Mouse (Mus musculus) G1E (cell line): ENCODE results near the gene Tspoap1.

ENCODE experiments used
- CTCF ChIP-seq: IDR thresholded peaks from 2 replicates; pipeline ENCODE4 v1.5.1; 2012; ENCODE audit warnings: low read depth, low read length, inconsistent platforms, mixed read lengths
- GATA1 ChIP-seq: IDR thresholded peaks from 2 replicates; pipeline ENCODE4 v1.6.1; 2012; ENCODE audit warnings: borderline replicate concordance, low read length, inconsistent platforms, mixed read lengths
- POLR2AphosphoS5 ChIP-seq: IDR thresholded peaks from 2 replicates; pipeline ENCODE4 v1.6.1; 2012; ENCODE audit warnings: low read depth, low read length, inconsistent platforms; ENCODE audit not compliant: insufficient replicate concordance
- TAL1 ChIP-seq: conservative IDR thresholded peaks from 2 replicates; pipeline ENCODE4 v1.6.1; 2012; ENCODE audit warnings: low read depth, low read length, inconsistent platforms, mixed read lengths

DNA sequence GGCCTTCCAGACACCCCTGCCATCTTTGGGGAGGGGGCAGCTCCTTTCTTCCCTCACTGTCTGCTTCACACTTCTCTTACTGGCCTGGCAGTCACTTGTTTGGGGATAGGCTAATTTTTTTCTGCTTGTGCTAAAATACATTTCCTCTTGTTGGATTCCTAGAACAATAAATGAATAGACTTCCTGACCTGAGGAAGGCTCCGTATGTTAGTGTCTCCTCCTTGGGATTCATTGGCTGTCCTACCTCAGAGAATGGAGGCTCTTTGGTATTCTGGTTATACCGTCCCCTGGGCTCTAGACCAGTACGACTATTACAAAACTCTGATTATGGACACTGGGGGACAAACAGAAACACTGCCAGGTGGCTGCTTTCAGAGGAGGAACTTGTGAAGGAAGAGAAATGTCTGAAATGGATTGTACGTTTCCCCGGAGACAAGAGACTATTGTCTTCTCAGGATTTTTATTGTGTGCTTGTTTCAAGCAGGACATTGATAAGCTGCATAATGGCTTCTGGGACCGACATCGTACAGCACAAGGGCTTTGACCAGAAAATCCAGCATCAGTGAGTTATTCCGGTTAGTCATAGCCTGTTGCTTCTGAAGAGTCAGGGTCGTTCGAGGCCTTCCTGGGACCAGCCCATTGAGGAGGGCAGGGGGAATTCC is 68.0 kb downstream of the Tspoap1 start, which contains the start of gene Lpo:
- no peak for TF ChIP-seq CTCF
- no peak for TF ChIP-seq TAL1
- no peak for TF ChIP-seq GATA1
- TF ChIP-seq POLR2AphosphoS5, result no peak
